Mouse (Mus musculus): ENCODE results near the gene Galnt11.
A peak's percentile ranks its signal among the peaks of the same experiment; 100 is the strongest.

DNA sequence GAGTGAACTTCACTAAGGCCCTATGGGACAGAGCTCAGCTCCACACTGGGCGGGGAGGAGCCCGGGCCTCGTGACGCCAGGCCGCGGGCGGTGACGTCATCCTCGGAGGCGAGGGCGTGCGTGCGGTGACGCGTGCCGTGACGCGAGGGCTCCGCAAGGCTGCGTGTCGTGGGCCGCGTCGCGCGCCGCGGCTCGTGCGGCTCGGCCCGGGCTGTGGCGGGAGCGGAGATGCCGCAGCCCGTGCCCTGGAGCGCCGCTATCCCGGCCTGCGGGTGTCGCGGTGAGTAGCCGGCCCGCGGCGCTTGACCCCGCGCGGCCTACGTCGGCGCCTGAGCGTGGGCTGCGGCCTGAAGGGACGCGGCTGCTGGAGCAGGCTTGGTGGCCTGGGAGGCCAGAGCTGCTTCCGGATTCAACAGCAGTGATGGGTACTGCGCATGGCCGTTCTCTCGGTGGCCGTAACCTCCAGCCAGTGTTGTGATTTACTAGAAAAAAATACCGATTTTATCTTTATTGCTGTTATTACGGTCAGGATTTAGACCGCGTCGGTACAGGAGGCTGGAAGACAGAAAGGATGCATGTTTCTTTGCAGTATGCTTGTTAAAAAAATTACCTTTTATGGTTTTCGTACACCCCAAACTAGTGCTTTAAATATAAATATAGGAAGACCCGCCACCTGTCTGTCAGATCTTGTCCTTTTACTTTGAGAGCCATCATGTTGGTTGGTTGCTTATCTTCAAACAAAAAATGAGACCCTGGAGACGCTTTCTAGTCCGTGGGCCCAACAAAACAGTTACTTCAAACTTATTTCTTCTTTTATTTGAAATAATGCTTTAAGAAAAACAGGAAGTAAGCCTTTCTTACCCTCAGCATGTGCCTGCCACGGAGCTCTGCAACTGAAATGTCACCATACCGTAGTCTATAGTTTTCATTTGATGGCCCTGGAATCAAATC, 1.3 kb downstream of the Galnt11 start, which contains the start of gene E130116L18Rik:
- TF ChIP-seq CTCF (IDR thresholded peaks at IDR 0.05; ENCODE audit: control insufficient read depth, insufficient read depth, low read length): no peak
- TF ChIP-seq POLR2A (IDR thresholded peaks at IDR 0.05; ENCODE audit: borderline replicate concordance, control insufficient read depth, low read depth, low read length): peak; percentile 70; the same call in 1 of the 2 replicates
